Mouse (Mus musculus): ENCODE measurements around the gene March8.

DNA sequence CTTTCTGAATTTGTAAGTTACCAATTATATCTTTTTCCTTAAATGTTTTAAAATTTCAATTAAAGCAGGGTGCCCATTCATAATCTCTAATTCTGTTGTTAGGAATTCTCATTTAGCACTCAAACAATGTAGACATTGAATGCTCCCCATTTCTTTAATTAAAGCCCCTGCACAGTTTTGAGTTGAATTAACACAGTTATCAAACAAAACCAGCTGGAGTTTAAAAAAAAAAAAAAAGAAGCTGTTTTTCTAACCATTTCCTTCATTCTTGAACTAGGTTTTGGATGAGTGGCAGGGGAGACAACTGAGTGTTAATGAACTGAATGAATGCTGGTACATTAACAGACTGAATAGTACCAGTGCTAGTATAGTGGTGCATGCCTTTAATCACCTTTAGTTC, 51.7 kb downstream of the March8 start:
- TF ChIP-seq CTCF (IDR thresholded peaks at IDR 0.05; ENCODE audit: borderline replicate concordance, insufficient read depth, low read length) (no peak), POLR2A (IDR thresholded peaks at IDR 0.05; ENCODE audit: low read depth, low read length) (no peak)

All from embryonic fibroblast, embryonic 13.5 days (primary cell).